Mouse (Mus musculus): Measurements from ENCODE around the gene Gm3646. TPM values are rescaled to one million over a fixed set of nuclear protein-coding genes. Genes with fewer than 3 reads are reported as not detected.

The Gm3646 gene
- polyA plus RNA-seq, 1 experiment, result not detected

GRCm38 (mm10) chr1:39824240-39824639 lies 19.1 kb upstream of the Gm3646 start:
- no peak overlapping the region for H3K27ac ChIP-seq (ENCODE audit: insufficient read depth, low read length)
- no peaks in the 10 kb centered on the region for H3K4me1 ChIP-seq (ENCODE audit: control insufficient read depth, insufficient read depth, insufficient read length)
- H3K27me3 ChIP-seq (ENCODE audit: control insufficient read depth, insufficient read depth, low read length), result no peaks in the 10 kb centered on the region
- no peaks in the 10 kb centered on the region for H3K36me3 ChIP-seq (ENCODE audit: control insufficient read depth, insufficient read depth, low read length)
- DNase-seq (ENCODE audit: low read depth in 1 of 2, low spot score in 2 of 2), result no peak
- H3K4me3 ChIP-seq (ENCODE audit: extremely low read depth, insufficient read depth, insufficient read length), result no peak overlapping the region
- TF ChIP-seq CTCF (IDR thresholded peaks at IDR 0.05; ENCODE audit: extremely low read depth, insufficient read depth, insufficient read length, insufficient replicate concordance), result no peak
- no peak for TF ChIP-seq POLR2A (IDR thresholded peaks at IDR 0.05; ENCODE audit: low read depth, low read length)
- 70% methylated on average over 4 of the region's 4 CpGs for WGBS

DNA sequence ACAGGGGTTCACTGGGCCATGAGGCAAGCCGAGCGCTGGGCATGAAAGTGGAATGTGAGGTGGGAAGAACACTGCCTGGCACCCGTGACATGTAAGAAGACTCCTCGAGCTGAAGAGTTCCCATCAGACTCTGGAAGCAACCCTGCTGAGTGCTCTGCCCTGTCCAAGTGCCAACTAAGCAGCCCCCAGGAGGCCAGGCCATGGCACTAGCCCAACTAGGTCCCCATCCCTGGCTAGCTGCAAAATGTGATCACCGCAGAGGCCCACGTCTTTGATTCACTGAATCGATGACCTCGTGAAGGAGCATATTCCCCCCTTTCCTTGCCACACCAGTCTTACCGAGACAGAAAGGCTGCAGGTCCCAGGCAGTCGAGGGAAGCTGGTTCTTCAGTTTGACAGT lies 14.5 kb upstream of the Gm3646 start:
- H3K4me1 ChIP-seq (ENCODE audit: control insufficient read depth, insufficient read depth, insufficient read length), result no peaks in the 10 kb centered on the region
- H3K27ac ChIP-seq (ENCODE audit: insufficient read depth, low read length), result no peak overlapping the region
- H3K4me3 ChIP-seq (ENCODE audit: extremely low read depth, insufficient read depth, insufficient read length), result no peak overlapping the region
- no peaks in the 10 kb centered on the region for H3K36me3 ChIP-seq (ENCODE audit: control insufficient read depth, insufficient read depth, low read length)
- WGBS, result 90% methylated on average over 10 of the region's 10 CpGs
- no peak for TF ChIP-seq POLR2A (IDR thresholded peaks at IDR 0.05; ENCODE audit: low read depth, low read length)
- no peak for TF ChIP-seq CTCF (IDR thresholded peaks at IDR 0.05; ENCODE audit: extremely low read depth, insufficient read depth, insufficient read length, insufficient replicate concordance)
- no peak for DNase-seq (ENCODE audit: low read depth in 1 of 2, low spot score in 2 of 2)
- no peaks in the 10 kb centered on the region for H3K27me3 ChIP-seq (ENCODE audit: control insufficient read depth, insufficient read depth, low read length)

- no peaks in the 10 kb centered on the region for H3K27me3 ChIP-seq (ENCODE audit: control insufficient read depth, insufficient read depth, low read length)
- no peak for DNase-seq (ENCODE audit: low read depth in 1 of 2, low spot score in 2 of 2)
- WGBS, result 84% methylated on average over 5 of the region's 5 CpGs
- H3K27ac ChIP-seq (ENCODE audit: insufficient read depth, low read length), result no peak overlapping the region
- H3K4me3 ChIP-seq (ENCODE audit: extremely low read depth, insufficient read depth, insufficient read length), result no peak overlapping the region
- no peaks in the 10 kb centered on the region for H3K4me1 ChIP-seq (ENCODE audit: control insufficient read depth, insufficient read depth, insufficient read length)
- H3K36me3 ChIP-seq (ENCODE audit: control insufficient read depth, insufficient read depth, low read length), result no peaks in the 10 kb centered on the region
- TF ChIP-seq CTCF (IDR thresholded peaks at IDR 0.05; ENCODE audit: extremely low read depth, insufficient read depth, insufficient read length, insufficient replicate concordance) (no peak), POLR2A (IDR thresholded peaks at IDR 0.05; ENCODE audit: low read depth, low read length) (no peak)
These were observed 10.6 kb upstream of the Gm3646 start for GRCm38 (mm10) chr1:39815766-39816165.

- H3K27ac ChIP-seq (ENCODE audit: insufficient read depth, low read length), result no peak overlapping the region
- H3K4me1 ChIP-seq (ENCODE audit: control insufficient read depth, insufficient read depth, insufficient read length), result no peaks in the 10 kb centered on the region
- no peaks in the 10 kb centered on the region for H3K27me3 ChIP-seq (ENCODE audit: control insufficient read depth, insufficient read depth, low read length)
- no peak for DNase-seq (ENCODE audit: low read depth in 1 of 2, low spot score in 2 of 2)
- H3K4me3 ChIP-seq (ENCODE audit: extremely low read depth, insufficient read depth, insufficient read length), result no peak overlapping the region
- TF ChIP-seq POLR2A (IDR thresholded peaks at IDR 0.05; ENCODE audit: low read depth, low read length) (no peak), CTCF (IDR thresholded peaks at IDR 0.05; ENCODE audit: extremely low read depth, insufficient read depth, insufficient read length, insufficient replicate concordance) (no peak)
- WGBS, result 92% methylated on average over 4 of the region's 4 CpGs
- no peaks in the 10 kb centered on the region for H3K36me3 ChIP-seq (ENCODE audit: control insufficient read depth, insufficient read depth, low read length)
These were observed 7.9 kb upstream of the Gm3646 start for GRCm38 (mm10) chr1:39813067-39813466.

DNA sequence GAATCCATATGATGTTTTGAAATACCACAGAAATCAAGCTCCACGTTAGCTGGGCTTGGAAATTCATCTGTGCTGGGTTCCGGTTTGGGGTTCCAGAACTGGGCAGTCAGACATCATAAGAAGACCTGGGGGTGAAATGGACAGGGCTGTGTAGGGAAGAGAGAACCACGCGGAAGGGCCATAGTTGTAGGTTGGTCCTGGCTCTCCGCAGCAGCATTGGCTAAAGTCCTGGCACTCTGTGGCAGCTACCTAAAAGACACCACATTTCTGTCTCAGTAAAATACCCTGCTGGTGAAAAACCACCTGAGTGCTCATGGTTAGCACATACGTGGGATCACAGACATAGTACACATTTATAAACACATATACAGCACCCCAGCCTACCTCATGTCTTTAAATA lies 343 bp downstream of the Gm3646 start:
- no peak overlapping the region for H3K4me3 ChIP-seq (ENCODE audit: extremely low read depth, insufficient read depth, insufficient read length)
- no peaks in the 10 kb centered on the region for H3K4me1 ChIP-seq (ENCODE audit: control insufficient read depth, insufficient read depth, insufficient read length)

GRCm38 (mm10) chr1:39802946-39803345 lies 2.2 kb downstream of the Gm3646 start:
- no peak for DNase-seq (ENCODE audit: low read depth in 1 of 2, low spot score in 2 of 2)
- Histone ChIP-seq H3K4me1 (ENCODE audit: control insufficient read depth, insufficient read depth, insufficient read length) (no peaks in the 10 kb centered on the region), H3K36me3 (ENCODE audit: control insufficient read depth, insufficient read depth, low read length) (no peaks in the 10 kb centered on the region), H3K4me3 (ENCODE audit: extremely low read depth, insufficient read depth, insufficient read length) (no peak overlapping the region), H3K27ac (ENCODE audit: insufficient read depth, low read length) (no peak overlapping the region), H3K27me3 (ENCODE audit: control insufficient read depth, insufficient read depth, low read length) (no peaks in the 10 kb centered on the region)
- no peak for TF ChIP-seq CTCF (IDR thresholded peaks at IDR 0.05; ENCODE audit: extremely low read depth, insufficient read depth, insufficient read length, insufficient replicate concordance)
- TF ChIP-seq POLR2A (IDR thresholded peaks at IDR 0.05; ENCODE audit: low read depth, low read length), result no peak
- WGBS, result 92% methylated on average over 7 of the region's 7 CpGs

More for the DNA sequence above, 343 bp downstream of the Gm3646 start:
- no peak for TF ChIP-seq POLR2A (IDR thresholded peaks at IDR 0.05; ENCODE audit: low read depth, low read length)
- TF ChIP-seq CTCF (IDR thresholded peaks at IDR 0.05; ENCODE audit: extremely low read depth, insufficient read depth, insufficient read length, insufficient replicate concordance), result no peak
- Histone ChIP-seq H3K27ac (ENCODE audit: insufficient read depth, low read length) (no peak overlapping the region), H3K36me3 (ENCODE audit: control insufficient read depth, insufficient read depth, low read length) (no peaks in the 10 kb centered on the region), H3K27me3 (ENCODE audit: control insufficient read depth, insufficient read depth, low read length) (no peaks in the 10 kb centered on the region)
- DNase-seq (ENCODE audit: low read depth in 1 of 2, low spot score in 2 of 2), result no peak
- WGBS, result 94% methylated on average over 6 of the region's 6 CpGs

DNA sequence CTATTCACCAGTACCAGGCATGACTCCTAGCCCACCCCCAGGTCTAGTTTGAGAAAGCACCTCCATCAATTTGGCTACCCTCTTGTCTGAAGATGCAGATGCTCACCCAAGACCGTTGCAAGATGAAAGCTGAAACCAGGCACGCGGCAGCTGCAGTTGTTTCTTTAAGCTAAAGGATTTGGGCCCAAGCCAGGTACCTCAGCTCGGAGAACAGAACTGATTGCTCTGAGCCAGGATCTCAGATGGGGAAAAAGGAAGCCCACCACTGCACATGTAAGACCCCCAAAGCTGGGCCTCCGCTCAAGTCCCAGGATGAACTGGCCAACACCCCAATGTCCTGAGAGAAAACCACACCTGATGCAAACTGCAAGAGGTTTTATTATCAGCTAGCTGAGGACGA lies 7.6 kb downstream of the Gm3646 start:
- no peak overlapping the region for H3K4me3 ChIP-seq (ENCODE audit: extremely low read depth, insufficient read depth, insufficient read length)
- H3K27me3 ChIP-seq (ENCODE audit: control insufficient read depth, insufficient read depth, low read length), result no peaks in the 10 kb centered on the region
- H3K4me1 ChIP-seq (ENCODE audit: control insufficient read depth, insufficient read depth, insufficient read length), result no peaks in the 10 kb centered on the region
- no peak for TF ChIP-seq POLR2A (IDR thresholded peaks at IDR 0.05; ENCODE audit: low read depth, low read length)
- TF ChIP-seq CTCF (IDR thresholded peaks at IDR 0.05; ENCODE audit: extremely low read depth, insufficient read depth, insufficient read length, insufficient replicate concordance), result no peak
- WGBS, result 93% methylated on average over 6 of the region's 6 CpGs
- no peak for DNase-seq (ENCODE audit: low read depth in 1 of 2, low spot score in 2 of 2)
- H3K36me3 ChIP-seq (ENCODE audit: control insufficient read depth, insufficient read depth, low read length), result no peaks in the 10 kb centered on the region
- no peak overlapping the region for H3K27ac ChIP-seq (ENCODE audit: insufficient read depth, low read length)
